Mouse (Mus musculus) frontal cortex, postnatal 14 days (tissue): ENCODE results near the gene Ccdc186.
A peak's percentile ranks its signal among the peaks of the same experiment; 100 is the strongest.
"Not testable (repeated sequence)": the region's sequence is repeated elsewhere in the genome, so short reads cannot be mapped to it uniquely, and the experiment has no call there.

Experiments
- DNase-seq, 2 experiments: peaks; one replicate each; pipeline ENCODE4 v3.0.0; 2022; ENCODE audit warnings: low spot score in 2 of 2

Gene Ccdc186

DNA sequence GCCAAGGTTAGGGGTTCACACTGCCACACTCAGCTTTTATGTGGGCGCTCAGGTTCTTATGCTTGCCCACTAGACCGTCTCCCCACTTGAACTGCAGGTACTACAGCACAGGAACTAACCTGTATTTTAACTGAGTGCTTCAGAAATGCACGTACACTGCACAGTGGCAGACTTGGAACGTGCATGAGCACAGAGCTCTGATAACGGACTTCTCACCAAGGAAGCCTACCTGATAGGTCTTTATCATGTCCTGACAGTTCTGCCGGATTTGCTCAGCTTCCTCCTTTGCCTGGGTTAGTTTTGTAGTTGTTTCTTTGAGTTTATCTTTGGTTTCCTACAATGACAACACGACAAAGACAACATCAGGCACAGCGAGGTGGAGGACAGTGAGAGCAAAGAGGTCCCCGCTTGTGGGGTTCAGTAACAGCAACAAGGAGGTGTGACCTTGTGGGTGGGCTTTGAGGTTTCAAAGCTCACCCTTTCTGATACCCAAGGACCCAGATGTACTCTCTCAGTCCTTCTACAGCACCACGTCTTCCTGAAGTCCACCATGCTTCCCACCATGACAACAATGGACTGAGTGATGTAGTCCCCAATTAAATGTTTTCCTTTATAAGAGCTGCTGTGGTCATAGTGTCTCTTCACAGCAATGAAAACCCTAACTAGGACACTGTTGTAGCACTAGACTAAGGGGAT is 20.2 kb downstream of the Ccdc186 start:
- DNase-seq, result no peak

DNA sequence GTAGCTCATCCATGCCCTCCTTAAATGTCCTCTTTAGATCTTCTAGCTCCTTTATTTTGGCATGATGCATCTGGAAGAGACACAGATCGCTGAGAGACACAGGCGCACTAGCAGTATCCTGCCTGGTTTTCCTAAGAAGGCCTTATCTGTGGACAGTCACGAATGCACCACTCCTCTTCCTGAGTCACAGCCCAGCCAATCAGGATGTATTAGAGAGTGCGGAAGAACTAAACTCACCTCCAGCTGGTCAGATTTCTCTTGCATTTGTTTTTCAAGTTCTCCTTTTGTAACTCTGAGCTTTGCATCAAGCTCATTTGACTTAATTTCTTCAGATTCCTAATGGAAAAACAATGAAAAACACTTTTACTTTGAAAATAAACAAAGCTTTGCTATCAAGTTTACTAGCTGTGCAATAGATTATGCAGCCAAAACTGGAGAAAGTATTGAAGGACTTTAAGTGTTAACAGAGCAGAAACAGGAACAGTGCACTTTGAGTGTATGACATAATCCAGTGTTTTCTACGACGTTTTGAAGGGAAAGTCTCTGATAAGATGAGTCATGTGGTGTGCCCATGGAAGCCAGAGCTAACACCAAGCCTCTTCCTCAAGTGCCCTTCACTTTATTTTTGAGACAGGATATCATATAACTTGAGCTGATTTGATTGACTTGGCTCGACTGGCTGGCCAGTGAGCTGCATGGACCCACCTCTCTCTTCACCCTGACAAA is 20.9 kb downstream of the Ccdc186 start:
- DNase-seq, result no peak

DNA sequence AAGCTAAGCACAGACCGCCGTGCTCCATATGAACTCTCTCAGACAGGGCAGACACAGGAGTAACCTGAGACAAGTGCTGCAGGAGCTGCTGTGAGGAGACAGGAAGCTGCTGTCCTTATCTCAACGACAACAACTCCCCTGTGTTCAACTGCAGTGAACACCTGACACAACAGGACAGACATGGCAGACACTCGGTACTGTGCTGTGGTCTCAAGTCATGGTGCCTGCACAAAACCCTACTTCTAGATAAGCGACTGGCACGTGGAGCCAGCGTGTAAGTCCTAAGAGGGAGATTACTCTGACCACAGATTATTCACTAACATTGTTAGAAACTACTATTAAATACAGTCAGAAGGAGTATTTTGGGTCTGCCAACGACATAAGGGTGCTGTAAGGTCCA is 21.8 kb downstream of the Ccdc186 start:
- no peak for DNase-seq

DNA sequence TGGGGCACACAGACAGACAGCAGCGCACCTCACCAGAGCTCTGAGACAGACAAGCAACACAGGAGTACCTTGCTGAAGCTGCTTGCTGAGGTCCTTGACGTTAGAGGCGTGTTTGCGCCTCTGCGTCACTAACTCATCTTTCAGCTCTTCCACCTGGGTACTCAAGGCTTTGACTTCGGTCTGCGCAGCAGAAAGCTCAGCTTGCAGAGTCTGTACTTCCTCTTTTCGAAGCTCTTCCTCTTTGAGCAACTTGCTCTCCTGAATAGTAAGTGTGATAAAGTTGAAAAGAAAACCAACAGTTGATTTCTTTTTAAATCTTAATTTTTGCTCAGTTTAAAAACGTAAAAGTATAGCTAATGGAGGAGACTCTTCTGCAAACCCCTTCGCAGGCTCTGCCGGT is 24.6 kb downstream of the Ccdc186 start:
- no peak for DNase-seq

DNA sequence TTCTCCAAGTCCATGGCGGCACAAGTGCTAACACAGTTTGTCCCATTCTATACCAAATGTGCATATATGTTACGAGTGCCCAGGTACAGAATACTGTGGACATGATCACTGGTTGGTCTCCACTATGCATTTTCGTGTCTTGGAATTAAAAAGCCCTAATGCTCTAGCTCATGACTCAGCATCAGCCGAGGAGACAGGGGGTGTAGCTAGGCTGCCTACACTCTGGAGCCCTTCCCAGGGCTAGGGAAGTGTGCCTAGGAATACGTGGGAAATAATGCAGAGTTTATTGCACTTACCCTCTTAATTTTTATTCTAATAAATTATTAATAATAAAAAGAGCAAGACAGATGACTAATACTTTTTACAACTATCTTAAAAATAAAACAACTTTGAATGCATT is 33.0 kb downstream of the Ccdc186 start:
- no peak for DNase-seq

DNA sequence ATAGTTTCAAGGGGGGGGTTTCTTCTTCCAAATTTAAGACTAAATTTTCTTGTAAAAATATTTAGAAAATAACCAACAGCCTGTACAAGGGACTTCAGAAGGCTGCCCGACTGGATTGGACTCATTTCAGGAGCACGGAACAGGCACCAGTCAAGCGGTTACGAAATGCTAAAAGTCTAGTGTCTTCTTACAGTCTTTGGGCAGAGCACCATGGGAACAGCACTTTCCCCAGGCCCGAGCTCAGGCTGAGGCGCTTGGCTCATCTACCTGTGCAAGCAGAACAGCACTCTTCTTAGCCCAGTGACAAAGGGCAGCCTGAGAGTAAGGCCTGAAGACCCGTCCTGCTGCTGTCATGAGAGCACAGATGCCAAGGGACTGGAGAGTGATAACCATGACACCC is 34.1 kb downstream of the Ccdc186 start:
- DNase-seq, result no peak

DNA sequence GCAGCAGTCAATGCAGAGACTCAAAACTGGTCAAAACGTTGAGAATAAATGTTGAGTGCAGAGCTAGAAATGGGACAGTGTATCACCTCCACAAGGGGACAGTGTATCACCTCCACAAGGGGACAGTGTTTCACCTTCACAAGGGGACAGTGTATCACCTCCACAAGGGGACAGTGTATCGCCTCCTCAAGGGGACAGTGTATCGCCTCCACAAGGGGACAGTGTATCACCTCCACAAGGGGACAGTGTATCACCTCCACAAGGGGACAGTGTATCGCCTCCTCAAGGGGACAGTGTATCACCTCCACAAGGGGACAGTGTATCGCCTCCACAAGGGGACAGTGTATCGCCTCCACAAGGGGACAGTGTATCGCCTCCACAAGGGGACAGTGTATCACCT is 43.5 kb downstream of the Ccdc186 start:
- not testable (repeated sequence) for DNase-seq

DNA sequence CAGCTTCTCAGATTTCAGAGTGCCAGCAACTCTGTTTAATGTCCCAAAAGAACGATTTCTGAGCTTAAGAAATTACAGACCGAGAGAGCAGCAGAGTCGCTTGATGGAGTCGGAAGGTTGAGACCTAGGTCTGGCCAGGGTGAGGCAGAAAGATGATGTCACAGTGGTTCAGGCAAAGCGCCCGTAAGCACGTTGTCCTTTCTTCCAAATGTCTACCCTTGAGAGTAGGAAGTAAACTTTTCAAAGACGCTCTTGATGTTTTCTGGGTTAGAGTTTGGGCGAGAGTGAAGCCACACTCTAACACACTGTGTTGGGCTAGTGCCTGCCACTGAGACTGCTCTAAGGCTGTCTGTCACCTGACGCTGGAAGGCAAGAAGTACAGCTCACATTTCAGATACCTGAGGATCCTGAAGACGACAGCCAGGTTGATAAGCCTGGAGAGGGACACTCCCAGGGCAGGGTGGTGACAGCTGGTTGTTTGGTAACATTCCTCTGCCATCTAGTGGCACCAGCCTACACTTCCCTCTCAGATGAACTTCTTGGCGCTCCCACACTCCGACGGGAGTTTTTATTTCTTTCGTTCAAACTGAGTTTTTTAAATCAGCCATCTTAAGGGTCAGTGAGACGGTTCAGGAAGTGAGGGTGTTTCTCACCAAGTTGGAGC is 45.1 kb downstream of the Ccdc186 start:
- peak in 1 of 2 experiments; percentile 37 for DNase-seq

DNA sequence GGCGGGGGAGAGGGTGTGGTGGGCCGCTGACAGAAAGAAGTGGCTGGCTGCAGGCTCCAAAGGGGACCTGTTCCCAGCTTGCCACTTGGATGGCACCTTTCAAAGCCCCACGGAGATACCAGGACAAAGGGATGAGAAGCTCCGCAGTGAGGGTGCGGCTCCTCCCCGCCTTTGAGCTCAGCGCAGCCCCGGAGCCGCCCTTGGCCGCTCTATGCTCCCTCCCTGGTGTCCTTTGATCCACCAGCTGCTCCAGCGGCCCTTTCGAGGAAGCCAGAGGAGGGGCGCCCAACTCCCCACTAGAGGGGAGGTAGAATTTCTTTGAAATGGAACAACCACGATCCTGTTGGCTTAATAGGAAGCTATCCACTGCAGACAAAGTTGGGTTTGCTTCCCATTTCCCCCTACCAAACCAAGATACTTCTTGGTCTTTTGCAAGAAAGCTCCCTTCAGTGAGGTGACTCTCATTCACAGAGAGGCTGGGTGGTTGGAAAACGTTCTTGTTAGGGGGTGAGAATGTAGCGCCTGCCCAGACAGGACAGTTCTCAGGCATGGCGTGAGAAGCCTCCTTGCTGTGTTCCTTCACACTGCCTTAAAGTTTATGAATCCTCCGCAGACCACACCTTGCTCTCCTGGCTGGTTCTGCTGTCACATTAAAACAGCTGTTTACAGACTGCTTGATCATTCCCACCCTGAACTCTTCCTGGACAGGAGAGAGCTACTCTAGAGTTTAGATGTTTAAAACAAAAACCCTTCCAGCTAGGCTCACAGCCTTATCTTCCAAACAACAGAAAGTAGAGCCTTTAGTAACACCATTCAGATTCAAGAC is 45.9 kb downstream of the Ccdc186 start:
- no peak for DNase-seq

DNA sequence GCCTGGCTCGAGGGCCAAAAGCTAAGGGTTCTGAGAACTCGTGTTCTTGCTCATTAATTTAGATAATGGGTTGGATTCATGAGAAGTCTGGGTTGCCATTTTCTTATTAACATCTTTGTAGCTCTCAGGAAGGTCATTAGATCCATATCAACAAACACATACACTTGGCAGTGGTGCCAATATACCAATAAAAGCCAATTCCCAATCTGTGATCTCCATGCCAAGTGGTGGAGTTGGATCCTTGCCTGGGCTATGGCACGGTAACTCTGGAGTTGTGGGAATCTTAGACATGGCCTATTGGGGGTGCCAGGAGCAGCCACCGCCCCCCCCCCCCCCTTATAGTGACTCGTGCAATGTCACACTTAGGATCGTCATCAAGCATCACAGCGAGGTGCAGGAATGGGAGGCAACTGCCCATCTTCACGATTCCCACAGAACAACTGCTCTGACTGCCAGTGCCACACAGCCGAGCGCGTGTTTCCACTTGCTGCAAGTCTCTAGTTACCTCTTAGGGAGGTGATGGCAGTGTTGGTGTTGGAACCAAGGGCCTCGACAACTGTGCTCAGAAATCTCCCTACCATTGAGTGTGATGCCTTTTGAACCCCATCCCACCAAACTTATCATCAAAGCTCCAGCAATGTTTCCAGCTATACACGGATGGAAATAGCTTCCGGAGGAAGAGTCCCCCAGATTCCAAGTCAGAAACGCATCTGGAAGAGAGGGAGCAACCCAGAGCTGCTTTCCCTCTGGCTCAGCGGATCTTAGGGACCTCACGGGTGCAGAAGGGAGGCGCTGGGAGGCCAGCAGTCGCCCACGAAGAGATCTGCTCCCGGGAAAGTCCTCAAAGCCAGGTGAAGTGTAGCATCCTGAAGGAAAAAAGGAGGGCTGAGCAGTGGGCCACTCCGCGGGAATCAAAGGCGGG is 46.8 kb downstream of the Ccdc186 start:
- no peak for DNase-seq

DNA sequence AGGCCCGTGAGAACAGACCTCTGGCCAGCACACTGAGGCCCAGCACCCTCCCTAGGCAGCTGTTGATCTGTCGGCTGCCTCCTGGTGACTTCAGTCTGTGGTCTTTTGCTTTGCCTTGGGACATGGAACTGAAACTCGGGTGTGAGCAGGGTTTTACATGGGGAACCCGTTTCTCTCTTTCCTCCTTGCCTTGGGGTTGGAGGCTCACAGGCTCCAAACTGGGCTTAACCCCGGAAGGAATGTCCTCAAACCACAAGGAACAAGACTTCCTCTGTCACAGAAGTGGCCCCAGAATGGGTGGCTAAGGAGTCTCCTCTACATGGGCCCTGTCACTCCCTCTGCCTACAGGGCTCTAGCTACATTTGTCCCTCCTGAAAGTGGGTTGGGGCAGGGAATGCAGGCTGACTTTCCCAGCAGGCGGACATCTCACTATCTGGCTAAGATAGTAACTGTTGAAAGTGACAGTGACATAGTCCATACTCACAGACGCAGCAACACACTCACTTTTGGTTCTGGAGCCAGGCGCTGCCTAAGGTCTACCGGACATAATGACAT is 47.5 kb downstream of the Ccdc186 start:
- DNase-seq, result no peak

DNA sequence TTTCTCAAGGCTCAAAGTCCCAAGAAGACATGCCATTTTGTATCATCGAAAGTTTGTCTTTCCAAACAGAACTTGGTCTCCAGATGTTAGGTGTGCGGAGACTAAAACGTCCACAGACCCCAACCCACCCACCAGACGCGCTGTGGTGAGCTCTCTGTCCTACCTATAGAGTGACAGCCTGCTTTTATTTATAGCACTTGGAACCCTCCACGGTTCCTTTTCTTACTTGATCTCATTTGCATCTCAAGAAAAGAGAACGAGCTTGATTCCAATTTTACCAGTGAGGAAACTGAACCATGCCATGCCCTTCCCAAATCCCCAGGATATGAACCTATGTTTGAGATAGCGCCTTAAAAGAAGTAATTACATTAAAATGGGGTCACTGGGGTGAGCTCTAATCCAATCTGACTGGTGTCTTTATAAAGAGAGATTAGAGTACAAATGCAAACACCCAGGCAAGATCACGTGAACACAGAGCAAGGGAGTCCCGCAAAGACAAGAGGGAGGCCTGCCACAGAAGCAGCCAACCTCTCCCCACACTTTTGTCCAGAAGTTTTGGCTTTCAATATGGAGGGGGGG is 48.5 kb downstream of the Ccdc186 start:
- DNase-seq, result no peak

DNA sequence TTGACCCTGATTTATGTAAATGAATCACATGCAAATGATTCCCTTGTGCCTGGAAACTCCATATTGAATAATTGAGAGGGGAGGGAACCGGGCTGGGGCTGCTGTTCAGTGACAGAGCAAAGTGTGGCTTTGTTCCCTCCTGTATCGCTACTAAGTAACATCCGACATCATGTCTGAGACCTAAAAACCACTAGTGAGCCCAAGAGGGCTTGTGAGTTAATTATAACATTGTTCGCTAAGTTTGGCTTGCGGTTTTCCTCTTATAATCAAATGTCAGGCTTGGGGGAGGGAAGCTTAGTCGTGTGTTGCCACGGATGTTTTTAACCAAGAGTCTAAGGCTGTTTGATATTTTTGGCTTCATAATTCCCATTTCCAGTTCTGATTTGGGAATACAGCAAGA is 49.8 kb downstream of the Ccdc186 start:
- no peak for DNase-seq

DNA sequence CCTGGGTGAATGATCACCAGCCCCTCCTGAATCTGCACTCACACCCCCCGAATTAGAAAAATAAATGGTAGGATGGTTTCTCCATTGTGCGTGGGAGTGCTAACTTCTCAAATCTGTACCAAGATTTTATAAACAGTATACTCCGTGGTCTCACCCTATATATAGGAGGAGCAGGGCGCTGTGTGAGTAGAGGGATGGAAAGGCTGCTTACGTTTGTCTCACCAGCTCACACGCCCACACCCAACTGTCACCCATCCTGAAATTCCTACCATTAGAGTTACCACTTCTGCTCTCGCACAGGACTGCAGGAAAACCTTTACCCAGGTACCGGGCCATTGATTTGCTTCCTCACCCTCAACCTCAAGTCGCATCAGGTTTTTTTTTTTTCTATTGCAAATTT is 53.0 kb downstream of the Ccdc186 start:
- DNase-seq, result peak in 1 of 2 experiments; percentile 33

DNA sequence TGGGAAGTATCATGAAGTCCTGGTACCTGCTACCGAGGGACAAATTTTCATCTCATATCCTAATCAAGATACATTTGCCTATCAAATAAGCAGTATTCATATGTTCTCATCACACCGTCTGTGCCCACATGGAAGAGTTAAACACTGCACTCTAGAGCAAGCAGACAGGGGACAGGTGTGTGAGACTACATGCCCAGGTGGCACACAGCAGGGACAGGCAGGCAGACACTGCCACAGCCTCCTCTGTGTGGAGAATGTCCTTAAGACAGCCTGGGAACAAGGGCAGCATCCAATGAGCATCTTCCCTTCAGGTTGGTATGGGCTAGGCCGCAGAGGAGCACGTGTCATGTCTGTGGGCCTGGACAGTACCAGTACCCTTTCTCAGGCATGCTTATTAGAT is 59.3 kb downstream of the Ccdc186 start:
- DNase-seq, result no peak

DNA sequence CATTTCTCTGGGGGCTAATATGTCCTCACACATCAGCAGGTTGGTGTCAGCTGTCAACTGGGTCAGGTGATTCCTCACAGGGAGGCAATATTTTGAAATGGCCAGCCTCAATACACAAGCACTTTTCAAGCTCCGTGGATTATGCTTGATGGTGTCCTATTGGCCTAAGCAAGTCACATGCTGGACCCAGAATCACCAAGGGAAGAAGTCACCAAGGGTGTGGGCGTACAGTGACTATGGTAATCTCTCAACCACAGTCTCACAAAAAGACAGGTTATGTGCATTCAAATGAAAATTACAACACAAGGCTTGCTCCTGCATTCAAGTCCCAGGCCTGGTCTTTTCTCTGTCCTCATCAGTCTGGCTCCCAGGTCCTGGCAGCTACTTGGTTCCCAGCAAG is 60.3 kb downstream of the Ccdc186 start:
- DNase-seq, result no peak

DNA sequence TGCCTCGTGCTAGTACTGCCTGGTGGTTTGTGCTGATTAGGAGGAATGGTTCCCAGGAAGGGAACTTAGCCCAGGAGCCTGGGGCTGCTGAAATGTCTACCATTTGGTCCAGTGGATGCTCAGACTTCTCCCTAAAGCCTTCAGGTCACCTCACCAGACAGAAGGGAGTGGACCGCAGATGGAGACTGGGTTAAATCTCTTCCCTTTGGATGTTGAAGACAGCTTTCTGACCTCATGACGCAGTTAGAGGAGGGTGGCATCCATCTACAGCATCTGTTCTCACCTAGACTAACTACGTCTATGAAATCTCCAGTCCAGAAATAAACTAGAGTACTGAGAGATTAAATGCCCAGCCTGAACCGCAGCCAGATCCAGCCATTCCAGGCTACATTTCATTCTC is 60.9 kb downstream of the Ccdc186 start:
- DNase-seq, result no peak

DNA sequence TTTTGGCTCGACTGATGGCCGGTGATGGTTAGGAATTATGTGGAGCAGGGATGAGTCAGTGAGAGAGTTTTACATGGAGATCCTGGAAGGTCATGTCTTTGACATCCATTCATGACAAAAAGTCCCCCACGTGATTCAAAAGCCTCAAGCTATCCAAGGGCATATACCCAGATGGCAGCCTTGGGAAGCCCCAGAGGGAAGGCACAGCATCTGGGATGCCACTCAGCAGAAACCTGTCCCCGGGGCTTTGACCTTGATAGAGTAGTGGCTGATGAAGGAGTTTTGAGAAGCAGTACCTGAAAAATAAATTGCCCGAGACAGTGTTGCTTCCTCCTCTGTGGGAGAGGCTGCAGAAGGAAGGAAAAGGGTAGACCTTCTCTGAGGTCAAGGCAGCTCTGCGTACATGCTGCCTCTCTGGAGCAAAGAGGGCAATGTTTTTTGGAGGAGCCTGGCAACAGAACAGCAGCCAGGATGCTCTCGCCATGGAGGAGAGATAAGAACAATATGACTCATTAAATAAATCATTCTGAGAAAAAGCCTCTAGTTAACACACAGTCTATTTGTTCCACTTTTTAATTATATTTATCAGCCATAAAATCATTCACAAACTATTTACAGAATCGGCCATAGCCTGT is 61.6 kb downstream of the Ccdc186 start:
- DNase-seq, result no peak

DNA sequence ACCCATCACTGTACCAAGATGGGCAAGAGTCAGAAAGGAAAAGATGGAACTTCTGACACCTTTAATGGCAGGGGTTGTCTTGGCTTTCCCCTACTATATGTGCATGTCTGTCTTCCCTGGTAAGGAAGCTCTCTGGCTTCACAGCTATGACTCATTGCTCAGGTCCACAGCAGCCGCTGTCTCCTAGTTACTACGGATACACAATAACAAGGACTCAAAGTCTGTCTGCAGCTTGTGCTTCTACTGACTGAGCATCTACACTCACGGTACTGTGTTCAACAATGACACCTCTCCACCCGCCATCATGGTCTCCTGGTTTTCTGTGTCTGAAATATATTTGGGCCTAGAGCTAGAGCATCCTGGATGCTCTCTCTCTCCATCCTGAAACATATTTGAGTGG is 62.2 kb downstream of the Ccdc186 start:
- DNase-seq, result no peak

DNA sequence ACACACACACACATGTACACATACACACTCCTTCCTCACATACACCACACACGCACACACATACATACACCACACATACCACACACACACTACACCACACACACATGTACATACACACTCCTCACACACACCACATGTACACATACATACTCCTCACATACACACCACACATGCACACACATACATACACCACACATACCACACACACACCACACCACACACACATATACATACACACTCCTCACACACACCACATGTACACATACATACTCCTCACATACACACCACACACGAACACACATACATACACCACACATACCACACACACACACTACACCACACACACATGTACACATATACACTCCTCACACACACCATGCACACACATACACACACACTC is 63.7 kb downstream of the Ccdc186 start:
- no peak for DNase-seq
